Mouse (Mus musculus) right cerebral cortex, postnatal 14 days (tissue): ENCODE measurements around the gene Recql5.
"Not testable (repeated sequence)": the region's sequence is repeated elsewhere in the genome, so short reads cannot be mapped to it uniquely, and the experiment has no call there.

Experiments used
- DNase-seq: peaks from one replicate; pipeline ENCODE4 v3.0.0; 2022

Gene Recql5

DNA sequence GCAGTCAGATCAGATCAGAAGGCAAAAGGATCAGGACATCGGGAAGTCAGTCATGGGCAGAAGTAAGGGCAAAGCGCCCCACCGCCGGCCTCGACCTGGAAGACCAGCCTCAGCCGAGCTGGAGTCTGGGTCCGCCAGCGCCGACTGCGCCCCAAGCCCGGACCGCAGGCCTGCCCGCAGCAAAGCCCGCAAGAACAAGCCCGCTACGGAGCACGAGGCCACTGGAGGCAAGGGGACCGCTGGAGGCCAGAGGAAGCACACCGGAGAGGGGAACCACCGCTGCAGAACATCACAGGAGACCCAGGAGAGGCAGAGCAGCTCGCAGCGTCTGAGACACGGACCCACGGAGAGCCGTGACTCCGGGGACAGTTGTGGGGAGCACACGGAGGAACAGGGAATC is 74.9 kb downstream of the Recql5 start, which contains the start of gene Myo15b:
TSS of gene Myo15b (plus strand) at position 53 of the 400 bp plus-strand sequence.
- no peak for DNase-seq

DNA sequence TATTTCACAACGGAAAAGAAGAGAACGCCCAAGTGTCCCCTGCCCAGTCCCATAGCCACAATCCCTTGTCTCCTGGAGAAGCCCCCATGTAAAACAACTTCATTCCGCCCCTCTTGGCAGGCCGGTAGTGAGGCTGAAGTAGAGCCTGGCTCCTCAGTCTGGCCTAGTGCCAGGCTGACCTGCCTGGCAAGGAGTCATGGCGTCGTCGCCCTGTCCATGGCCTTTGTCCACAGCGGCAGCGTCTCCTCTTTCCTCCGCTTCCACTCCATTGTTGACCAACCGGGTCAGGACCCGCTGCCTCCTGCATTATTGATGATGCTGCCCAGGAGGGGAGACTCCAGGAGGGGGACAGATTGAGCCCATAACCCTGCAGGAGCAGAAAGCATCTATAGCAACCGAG is 75.3 kb downstream of the Recql5 start:
- no peak for DNase-seq

DNA sequence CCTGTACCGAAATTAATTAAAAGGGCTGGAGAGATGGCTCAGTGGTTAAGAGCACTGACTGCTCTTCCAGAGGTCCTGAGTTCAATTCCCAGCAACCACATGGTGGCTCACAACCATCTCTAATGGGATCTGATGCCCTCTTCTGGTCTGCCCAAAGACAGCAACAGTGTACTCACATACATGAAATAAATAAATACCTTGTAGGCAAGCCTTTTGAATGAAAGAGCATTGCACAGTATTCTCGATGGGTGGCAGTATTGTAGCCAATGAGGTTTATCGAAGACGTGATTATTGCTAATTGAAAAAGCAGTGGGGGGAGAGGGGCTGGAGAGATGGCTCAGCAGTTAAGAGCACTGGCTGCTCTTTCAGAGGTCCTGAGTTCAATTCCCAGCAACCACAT is 76.1 kb downstream of the Recql5 start:
- DNase-seq, result not testable (repeated sequence)

DNA sequence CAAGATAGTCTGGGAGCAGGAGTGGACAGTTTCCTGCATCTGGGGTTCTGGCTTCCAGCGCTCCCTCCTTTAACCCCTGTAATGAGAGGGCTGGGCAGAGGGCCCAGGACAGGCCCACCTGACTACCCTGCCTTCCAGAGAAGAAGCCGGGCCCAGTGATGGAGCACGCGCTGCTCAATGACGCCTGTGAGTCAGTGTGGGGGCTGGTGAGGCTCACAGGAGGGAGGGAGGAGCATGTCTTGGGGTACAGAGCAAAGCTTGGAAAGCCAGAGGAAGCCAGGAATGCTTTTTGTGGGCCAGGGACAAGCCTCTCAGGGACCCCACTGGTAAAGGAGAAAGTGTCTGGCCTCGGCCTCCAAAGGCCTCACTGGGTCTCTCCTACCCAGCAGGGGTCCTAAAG is 78.6 kb downstream of the Recql5 start:
- DNase-seq, result no peak

DNA sequence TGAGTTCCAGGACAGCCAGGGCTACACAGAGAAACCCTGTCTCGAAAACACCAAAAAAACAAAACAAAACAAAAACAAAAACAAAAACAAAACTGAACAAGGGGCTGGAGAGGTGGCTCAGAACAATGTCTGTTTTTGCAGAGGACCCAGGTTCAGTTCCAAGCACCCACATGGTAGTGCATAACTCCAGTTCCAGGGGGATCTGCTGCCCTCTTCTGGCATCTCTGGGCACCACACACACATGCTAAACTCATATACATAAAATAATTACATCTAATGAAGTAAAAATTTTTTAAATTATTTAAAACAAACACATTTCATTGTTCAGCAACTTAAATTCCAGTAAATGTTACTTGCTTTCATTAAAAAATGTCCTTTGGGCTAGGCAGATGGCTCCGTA is 87.5 kb downstream of the Recql5 start:
- DNase-seq, result no peak

DNA sequence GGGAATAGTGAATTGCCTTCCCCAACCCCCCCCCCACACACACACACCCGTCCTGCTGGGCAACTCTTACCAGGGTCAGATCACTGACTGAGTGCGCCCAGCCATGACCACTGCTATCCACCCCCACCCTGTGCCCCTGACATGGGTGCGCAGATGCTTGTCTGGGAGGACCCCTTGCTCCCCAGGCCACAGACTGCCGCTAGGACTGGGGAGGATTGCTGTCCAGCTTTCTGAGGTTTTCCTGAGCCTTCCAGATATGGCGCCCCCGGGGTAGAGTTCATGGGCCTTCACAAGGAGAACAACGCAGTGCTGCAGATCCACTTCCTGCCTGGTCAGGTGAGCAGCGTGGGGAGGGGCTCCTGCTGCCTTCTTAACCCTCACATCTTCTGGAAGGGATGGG is 89.0 kb downstream of the Recql5 start:
- no peak for DNase-seq

DNA sequence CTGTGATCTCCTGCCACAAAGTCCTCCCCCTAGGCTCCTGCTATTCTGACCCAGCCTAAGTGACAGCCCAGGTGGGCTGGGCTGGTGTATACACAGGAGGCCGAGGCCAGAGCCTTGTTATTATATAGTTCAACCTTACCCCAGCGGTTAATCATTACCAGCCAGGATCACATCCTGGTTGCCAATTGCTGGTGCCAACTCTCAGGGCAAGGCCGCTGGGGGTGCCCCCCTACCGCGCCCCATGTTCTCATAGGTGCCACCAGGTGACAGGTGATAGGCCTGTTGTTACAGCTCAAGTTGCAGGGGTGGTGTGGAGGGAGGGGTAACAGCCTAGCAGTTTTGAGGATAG is 89.4 kb downstream of the Recql5 start:
- DNase-seq, result no peak

DNA sequence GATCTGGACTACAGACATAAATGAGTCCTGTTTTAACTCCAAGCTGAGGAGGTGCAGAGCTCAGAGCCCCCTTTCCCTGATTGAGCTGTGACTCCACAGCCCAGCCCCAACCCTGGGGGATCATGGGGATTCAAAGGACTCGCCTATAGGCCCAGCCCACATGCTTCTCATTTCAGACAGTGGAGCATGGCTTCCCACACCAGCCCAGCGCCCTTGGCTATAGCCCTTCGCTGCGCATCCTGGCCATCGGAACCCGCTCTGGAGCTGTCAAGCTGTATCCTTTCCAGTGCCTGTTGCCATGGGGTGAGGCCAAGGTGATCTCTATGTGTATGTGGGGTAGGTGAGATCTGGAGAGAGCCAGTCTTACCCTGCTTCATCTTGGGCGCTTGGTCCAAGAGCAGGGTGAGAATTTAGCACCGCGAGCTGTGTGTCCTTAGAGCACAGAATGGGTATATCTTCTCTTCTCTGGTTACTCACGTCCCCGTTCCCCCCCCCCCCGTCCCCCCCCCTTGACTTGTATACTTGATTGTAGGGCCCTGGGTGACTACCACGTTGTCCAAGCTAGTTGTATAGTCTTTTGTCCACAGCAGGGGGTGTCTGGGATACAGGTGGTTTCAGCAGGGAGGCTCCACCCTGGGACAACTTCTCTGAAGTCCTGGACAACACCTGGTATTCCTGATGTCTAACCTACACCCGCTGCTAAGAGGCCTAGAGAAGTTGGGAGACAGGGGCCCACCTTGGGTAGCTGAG is 90.0 kb downstream of the Recql5 start:
- no peak for DNase-seq
